Mouse (Mus musculus): Measurements from ENCODE around the gene Parp1. TPM values are rescaled to one million over a fixed set of nuclear protein-coding genes. Genes with fewer than 3 reads are reported as not detected.
A peak's percentile ranks its signal among the peaks of the same experiment; 100 is the strongest.

Gene Parp1
- polyA plus RNA-seq, 1 experiment from 2014 or later: 76.2 TPM

- Histone ChIP-seq H3K4me1 (ENCODE audit: control insufficient read depth, insufficient read depth, low read length) (no peaks in the 10 kb centered on the region), H3K4me2 (ENCODE audit: low read depth, low read length) (no peak overlapping the region), H3K27me3 (ENCODE audit: control insufficient read depth, insufficient read depth, low read length) (no peaks in the 10 kb centered on the region), H3K27ac (ENCODE audit: low read depth, low read length) (no peak overlapping the region), H3K4me3 (ENCODE audit: low read depth, low read length) (no peak overlapping the region), H3K9ac (replicated peaks; ENCODE audit: low read depth, low read length) (no peak overlapping the region), H3K36me3 (ENCODE audit: control insufficient read depth, insufficient read depth, low read length) (no peaks in the 10 kb centered on the region), H3K9me3 (ENCODE audit: control insufficient read depth, low read length) (no peaks in the 10 kb centered on the region)
- 60% methylated on average over 2 of the region's 2 CpGs for WGBS
- no peak for ATAC-seq (ENCODE audit: low read depth)
These were observed 27.5 kb upstream of the Parp1 start for GRCm38 (mm10) chr1:180541251-180541650.

DNA sequence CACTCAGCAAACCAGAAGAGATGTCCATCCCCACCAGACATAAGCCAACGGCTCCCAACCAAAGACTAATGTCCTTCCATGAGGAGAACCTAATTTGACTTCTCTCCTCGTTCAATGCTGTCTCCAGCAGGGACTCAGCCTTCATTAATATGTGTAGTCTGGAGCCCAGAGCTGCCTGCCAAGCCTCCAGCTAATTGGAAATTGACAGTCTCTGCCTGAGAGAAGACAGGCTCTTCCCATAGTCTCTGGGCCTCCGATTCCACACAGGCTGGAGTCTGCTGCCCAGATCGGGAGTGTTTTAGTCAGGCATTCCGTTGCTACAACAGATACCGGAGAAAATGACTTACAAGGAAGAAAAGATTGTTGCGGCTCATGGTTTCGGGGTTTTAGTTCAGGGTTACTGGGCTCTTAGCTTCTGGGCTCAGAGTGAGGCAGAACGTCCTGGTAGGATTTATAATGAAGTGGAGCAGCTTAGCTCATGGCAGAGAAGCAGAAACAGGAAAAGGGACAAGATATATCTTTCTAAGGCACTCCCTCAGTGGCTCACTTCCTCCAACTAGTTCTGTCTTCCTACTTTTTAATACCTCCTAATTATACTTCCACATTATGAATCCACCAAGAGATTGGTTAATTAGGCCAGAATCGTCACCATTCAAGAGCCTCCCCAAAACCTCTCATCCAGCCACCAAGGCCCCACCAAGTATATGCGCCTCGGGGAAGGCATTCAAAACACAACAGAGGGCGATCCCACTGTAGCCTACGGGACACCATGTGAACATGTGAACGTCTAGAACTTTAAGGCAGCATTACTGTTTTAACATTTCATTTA is 26.6 kb upstream of the Parp1 start:
- H3K9me3 ChIP-seq (ENCODE audit: control insufficient read depth, low read length): no peaks in the 10 kb centered on the region
- no peak overlapping the region for H3K9ac ChIP-seq (replicated peaks; ENCODE audit: low read depth, low read length)
- no peak for ATAC-seq (ENCODE audit: low read depth)
- H3K36me3 ChIP-seq (ENCODE audit: control insufficient read depth, insufficient read depth, low read length): no peaks in the 10 kb centered on the region
- no peak overlapping the region for H3K4me2 ChIP-seq (ENCODE audit: low read depth, low read length)
- no peaks in the 10 kb centered on the region for H3K4me1 ChIP-seq (ENCODE audit: control insufficient read depth, insufficient read depth, low read length)
- no peaks in the 10 kb centered on the region for H3K27me3 ChIP-seq (ENCODE audit: control insufficient read depth, insufficient read depth, low read length)
- WGBS: 81% methylated on average over 15 of the region's 15 CpGs
- H3K4me3 ChIP-seq (ENCODE audit: low read depth, low read length): no peak overlapping the region
- H3K27ac ChIP-seq (ENCODE audit: low read depth, low read length): no peak overlapping the region

- no peak overlapping the region for H3K9ac ChIP-seq (replicated peaks; ENCODE audit: low read depth, low read length)
- peaks cover 5% of the 10 kb centered on the region; the same call in 1 of the 2 replicates for H3K4me1 ChIP-seq (ENCODE audit: control insufficient read depth, insufficient read depth, low read length)
- no peak overlapping the region for H3K4me3 ChIP-seq (ENCODE audit: low read depth, low read length)
- no peak overlapping the region for H3K4me2 ChIP-seq (ENCODE audit: low read depth, low read length)
- no peak for ATAC-seq (ENCODE audit: low read depth)
- H3K36me3 ChIP-seq (ENCODE audit: control insufficient read depth, insufficient read depth, low read length): no peaks in the 10 kb centered on the region
- H3K27ac ChIP-seq (ENCODE audit: low read depth, low read length): no peak overlapping the region
- H3K27me3 ChIP-seq (ENCODE audit: control insufficient read depth, insufficient read depth, low read length): no peaks in the 10 kb centered on the region
- H3K9me3 ChIP-seq (ENCODE audit: control insufficient read depth, low read length): no peaks in the 10 kb centered on the region
- WGBS: 87% methylated on average over 3 of the region's 3 CpGs
These were observed 25.9 kb upstream of the Parp1 start for GRCm38 (mm10) chr1:180542712-180543371.

GRCm38 (mm10) chr1:180545918-180546545 is 22.7 kb upstream of the Parp1 start:
- 83% methylated on average over 4 of the region's 4 CpGs for WGBS
- Histone ChIP-seq H3K4me3 (ENCODE audit: low read depth, low read length) (no peak overlapping the region), H3K4me1 (ENCODE audit: control insufficient read depth, insufficient read depth, low read length) (peaks cover 17% of the 10 kb centered on the region), H3K9me3 (ENCODE audit: control insufficient read depth, low read length) (no peaks in the 10 kb centered on the region), H3K27ac (ENCODE audit: low read depth, low read length) (no peak overlapping the region), H3K27me3 (ENCODE audit: control insufficient read depth, insufficient read depth, low read length) (no peaks in the 10 kb centered on the region), H3K4me2 (ENCODE audit: low read depth, low read length) (no peak overlapping the region), H3K36me3 (ENCODE audit: control insufficient read depth, insufficient read depth, low read length) (no peaks in the 10 kb centered on the region), H3K9ac (replicated peaks; ENCODE audit: low read depth, low read length) (no peak overlapping the region)
- ATAC-seq (ENCODE audit: low read depth): no peak

GRCm38 (mm10) chr1:180546798-180547750 is 21.6 kb upstream of the Parp1 start:
- Histone ChIP-seq H3K36me3 (ENCODE audit: control insufficient read depth, insufficient read depth, low read length) (no peaks in the 10 kb centered on the region), H3K9ac (replicated peaks; ENCODE audit: low read depth, low read length) (no peak overlapping the region), H3K4me1 (ENCODE audit: control insufficient read depth, insufficient read depth, low read length) (peaks cover 17% of the 10 kb centered on the region), H3K4me3 (ENCODE audit: low read depth, low read length) (no peak overlapping the region), H3K27ac (ENCODE audit: low read depth, low read length) (peak overlapping the region; percentile 64), H3K9me3 (ENCODE audit: control insufficient read depth, low read length) (no peaks in the 10 kb centered on the region), H3K4me2 (ENCODE audit: low read depth, low read length) (peak overlapping the region; percentile 39), H3K27me3 (ENCODE audit: control insufficient read depth, insufficient read depth, low read length) (no peaks in the 10 kb centered on the region)
- ATAC-seq (ENCODE audit: low read depth): no peak
- WGBS: 39% methylated on average over 13 of the region's 13 CpGs

GRCm38 (mm10) chr1:180547751-180548669 is 20.7 kb upstream of the Parp1 start:
- Histone ChIP-seq H3K27ac (ENCODE audit: low read depth, low read length) (peak overlapping the region; percentile 64), H3K4me1 (ENCODE audit: control insufficient read depth, insufficient read depth, low read length) (peaks cover 17% of the 10 kb centered on the region), H3K4me3 (ENCODE audit: low read depth, low read length) (no peak overlapping the region), H3K9me3 (ENCODE audit: control insufficient read depth, low read length) (no peaks in the 10 kb centered on the region), H3K36me3 (ENCODE audit: control insufficient read depth, insufficient read depth, low read length) (no peaks in the 10 kb centered on the region), H3K9ac (replicated peaks; ENCODE audit: low read depth, low read length) (no peak overlapping the region), H3K27me3 (ENCODE audit: control insufficient read depth, insufficient read depth, low read length) (no peaks in the 10 kb centered on the region), H3K4me2 (ENCODE audit: low read depth, low read length) (peak overlapping the region; percentile 39)
- whole genome bisulfite sequencing: 1% methylated on average over 16 of the region's 16 CpGs
- peak; percentile 90 for ATAC-seq (ENCODE audit: low read depth)

DNA sequence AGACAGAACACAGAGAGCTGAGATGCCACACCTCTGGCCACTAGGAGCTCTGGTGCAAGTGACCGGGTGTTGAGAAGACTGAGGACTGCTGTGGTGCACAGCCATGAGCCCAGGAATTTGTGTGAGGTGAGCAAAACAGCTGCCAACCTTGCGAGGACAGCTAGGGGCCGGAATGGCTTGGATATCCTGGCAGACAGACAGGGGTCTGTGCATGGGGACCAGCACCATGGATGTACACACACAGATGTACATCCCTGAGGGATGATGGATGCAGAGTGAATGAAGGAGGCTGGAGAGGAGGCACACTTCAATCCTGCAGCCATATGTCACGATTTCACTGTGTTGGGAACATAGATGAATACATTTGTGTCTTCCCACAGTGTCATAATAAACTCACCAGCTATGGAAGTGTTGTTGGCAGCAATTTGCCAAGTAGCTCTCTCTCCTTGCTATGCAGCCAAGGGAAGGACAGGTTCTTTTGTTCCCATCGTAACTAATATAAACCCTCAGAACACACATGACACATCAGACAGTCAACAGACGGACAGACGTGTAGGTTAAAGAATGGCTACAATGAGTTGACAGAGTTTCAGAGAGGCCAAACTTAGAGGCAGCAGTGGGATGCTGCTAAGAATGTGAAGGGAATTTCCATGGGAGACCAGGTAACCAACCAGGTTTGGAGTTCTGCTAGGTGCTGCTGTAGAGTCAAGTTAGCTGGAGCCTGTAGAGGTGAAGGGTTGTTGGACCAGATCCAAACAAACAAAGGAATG is 19.0 kb upstream of the Parp1 start:
- ATAC-seq (ENCODE audit: low read depth): no peak
- H3K27me3 ChIP-seq (ENCODE audit: control insufficient read depth, insufficient read depth, low read length): no peaks in the 10 kb centered on the region
- H3K4me3 ChIP-seq (ENCODE audit: low read depth, low read length): no peak overlapping the region
- no peak overlapping the region for H3K27ac ChIP-seq (ENCODE audit: low read depth, low read length)
- 81% methylated on average over 7 of the region's 7 CpGs for WGBS
- H3K4me2 ChIP-seq (ENCODE audit: low read depth, low read length): no peak overlapping the region
- peaks cover 17% of the 10 kb centered on the region for H3K4me1 ChIP-seq (ENCODE audit: control insufficient read depth, insufficient read depth, low read length)
- H3K9ac ChIP-seq (replicated peaks; ENCODE audit: low read depth, low read length): no peak overlapping the region
- no peaks in the 10 kb centered on the region for H3K9me3 ChIP-seq (ENCODE audit: control insufficient read depth, low read length)
- H3K36me3 ChIP-seq (ENCODE audit: control insufficient read depth, insufficient read depth, low read length): no peaks in the 10 kb centered on the region

All from neural tube, embryonic 14.5 days (tissue).